Mouse (Mus musculus): ENCODE measurements at regions not wholly inside any gene's neighbourhood (a gene's known extent, or its start where the extent isn't known, plus 50 kb on each side); places are given as distances from the start of the nearest gene placed in this dataset.

- H3K4me1 ChIP-seq = no peaks in the 10 kb centered on the region
- no peaks in the 10 kb centered on the region for H3K36me3 ChIP-seq
- H3K9ac ChIP-seq = no peak overlapping the region
- H3K4me3 ChIP-seq = no peak overlapping the region
- H3K27me3 ChIP-seq = no peaks in the 10 kb centered on the region
- no peak overlapping the region for H3K27ac ChIP-seq
- H3K9me3 ChIP-seq = no peaks in the 10 kb centered on the region
- no peak overlapping the region for H3K4me2 ChIP-seq (replicated peaks)
- no peak for ATAC-seq (ENCODE audit: insufficient number of reproducible peaks, insufficient read depth, low FRiP score, low TSS enrichment)
- 42% methylated on average over 2 of the region's 2 CpGs for WGBS
These were observed 321.7 kb upstream of the Thsd7b start for GRCm38 (mm10) chr1:128951436-128951835.

DNA sequence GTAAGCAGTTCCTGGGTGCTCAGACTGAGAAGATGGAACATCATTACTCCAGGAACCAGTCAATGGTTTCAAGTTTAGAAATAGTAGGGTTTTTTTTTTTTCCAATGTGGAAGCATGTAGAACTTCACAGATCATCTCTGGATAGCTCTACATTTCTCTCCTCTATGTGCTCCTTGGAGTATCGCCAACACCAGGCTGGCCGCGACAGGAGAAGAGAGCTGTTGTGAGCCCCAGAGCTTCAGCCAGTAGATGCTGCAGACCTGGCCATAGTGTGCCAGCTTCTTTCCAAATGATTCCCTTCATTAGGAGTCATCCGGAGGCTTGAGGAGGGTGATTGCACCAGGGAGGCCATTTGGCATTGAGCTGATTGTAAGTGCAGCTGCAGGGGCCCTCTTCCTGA, 322.6 kb upstream of the Thsd7b start:
- WGBS = 85% methylated on average over 4 of the region's 4 CpGs
- Histone ChIP-seq H3K4me2 (replicated peaks) (no peak overlapping the region), H3K4me3 (no peak overlapping the region), H3K27ac (no peak overlapping the region), H3K36me3 (no peaks in the 10 kb centered on the region), H3K9ac (no peak overlapping the region), H3K9me3 (no peaks in the 10 kb centered on the region), H3K4me1 (no peaks in the 10 kb centered on the region), H3K27me3 (no peaks in the 10 kb centered on the region)
- ATAC-seq (ENCODE audit: insufficient number of reproducible peaks, insufficient read depth, low FRiP score, low TSS enrichment) = no peak

DNA sequence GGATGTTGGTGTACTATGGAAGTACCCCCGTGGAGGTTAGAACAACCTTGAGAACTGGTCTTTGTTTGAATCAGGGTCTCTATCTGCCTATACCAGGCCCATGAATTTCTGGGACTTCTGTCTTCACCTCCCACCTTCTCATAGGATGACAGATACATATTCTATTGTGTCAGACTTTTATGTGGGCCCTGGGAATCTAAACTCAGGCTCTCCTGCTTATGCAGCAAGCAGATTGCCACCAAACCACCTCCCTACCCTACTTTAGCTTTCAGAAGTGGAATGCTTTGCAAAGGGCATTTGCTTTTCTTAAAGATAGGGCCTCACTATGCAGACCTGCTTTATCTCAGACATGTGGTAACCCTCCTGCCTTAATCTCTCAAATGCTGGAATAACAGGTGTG, 322.7 kb upstream of the Cxcr4 start:
- H3K4me1 ChIP-seq = no peaks in the 10 kb centered on the region
- H3K4me3 ChIP-seq = no peak overlapping the region
- H3K4me2 ChIP-seq (replicated peaks) = no peak overlapping the region
- H3K27me3 ChIP-seq = no peaks in the 10 kb centered on the region
- H3K9ac ChIP-seq = no peak overlapping the region
- no peak overlapping the region for H3K27ac ChIP-seq
- ATAC-seq (ENCODE audit: insufficient number of reproducible peaks, insufficient read depth, low FRiP score, low TSS enrichment) = no peak
- no peaks in the 10 kb centered on the region for H3K36me3 ChIP-seq
- no peaks in the 10 kb centered on the region for H3K9me3 ChIP-seq
- 65% methylated on average over 1 of the region's 1 CpGs for WGBS

GRCm38 (mm10) chr1:128912532-128912931, 320.4 kb upstream of the Cxcr4 start:
- Histone ChIP-seq H3K36me3 (no peaks in the 10 kb centered on the region), H3K4me3 (no peak overlapping the region), H3K27me3 (no peaks in the 10 kb centered on the region), H3K9ac (no peak overlapping the region), H3K9me3 (no peaks in the 10 kb centered on the region), H3K27ac (no peak overlapping the region), H3K4me2 (replicated peaks) (no peak overlapping the region), H3K4me1 (no peaks in the 10 kb centered on the region)
- ATAC-seq (ENCODE audit: insufficient number of reproducible peaks, insufficient read depth, low FRiP score, low TSS enrichment) = no peak

DNA sequence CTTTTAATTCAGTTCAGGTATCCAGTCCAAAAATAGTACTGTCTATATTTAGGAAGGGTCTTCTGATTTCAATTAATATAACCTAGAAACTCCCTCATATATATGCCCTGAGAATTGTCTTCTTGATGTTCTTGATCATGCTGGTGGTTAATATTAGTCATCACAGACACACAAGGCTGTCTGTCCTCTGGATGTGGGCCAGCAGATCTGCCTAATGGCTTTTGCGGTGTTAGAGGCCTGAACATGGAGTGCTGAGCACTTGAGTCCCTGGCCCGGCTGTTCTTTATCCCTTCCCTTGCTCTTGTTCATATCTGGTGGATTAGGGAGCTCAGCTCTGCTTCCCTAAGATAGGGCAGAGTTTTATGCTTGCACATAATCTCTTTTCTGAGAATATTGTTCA, 315.5 kb upstream of the Cxcr4 start:
- WGBS = 90% methylated on average over 2 of the region's 2 CpGs
- Histone ChIP-seq H3K9ac (no peak overlapping the region), H3K4me2 (replicated peaks) (no peak overlapping the region), H3K27ac (no peak overlapping the region), H3K27me3 (no peaks in the 10 kb centered on the region), H3K4me3 (no peak overlapping the region), H3K36me3 (no peaks in the 10 kb centered on the region), H3K4me1 (no peaks in the 10 kb centered on the region), H3K9me3 (no peaks in the 10 kb centered on the region)
- ATAC-seq (ENCODE audit: insufficient number of reproducible peaks, insufficient read depth, low FRiP score, low TSS enrichment) = no peak

DNA sequence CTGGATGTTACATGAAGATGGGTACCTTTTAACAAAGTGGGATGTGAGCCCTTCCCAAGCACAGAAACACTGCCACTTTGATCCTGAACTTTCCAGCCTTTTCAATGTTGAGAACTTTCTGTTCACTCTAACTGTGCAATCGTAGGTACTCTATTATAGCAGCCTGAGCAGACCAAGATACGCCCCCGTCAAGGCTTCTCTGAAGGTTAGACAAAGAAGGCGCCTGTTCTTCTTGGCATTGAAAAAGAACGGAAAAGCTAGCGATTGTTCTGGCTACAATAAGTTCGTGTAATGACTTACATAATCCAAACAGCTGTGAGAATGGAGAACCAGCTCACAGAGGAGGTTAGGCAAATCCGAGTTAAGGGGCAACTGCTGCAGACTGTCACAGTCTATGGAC, 305.9 kb upstream of the Cxcr4 start:
- H3K27me3 ChIP-seq = no peaks in the 10 kb centered on the region
- no peak overlapping the region for H3K27ac ChIP-seq
- H3K36me3 ChIP-seq = no peaks in the 10 kb centered on the region
- H3K4me2 ChIP-seq (replicated peaks) = no peak overlapping the region
- no peak overlapping the region for H3K9ac ChIP-seq
- 74% methylated on average over 8 of the region's 8 CpGs for WGBS
- H3K4me3 ChIP-seq = no peak overlapping the region
- no peak for ATAC-seq (ENCODE audit: insufficient number of reproducible peaks, insufficient read depth, low FRiP score, low TSS enrichment)
- no peaks in the 10 kb centered on the region for H3K9me3 ChIP-seq
- no peaks in the 10 kb centered on the region for H3K4me1 ChIP-seq

DNA sequence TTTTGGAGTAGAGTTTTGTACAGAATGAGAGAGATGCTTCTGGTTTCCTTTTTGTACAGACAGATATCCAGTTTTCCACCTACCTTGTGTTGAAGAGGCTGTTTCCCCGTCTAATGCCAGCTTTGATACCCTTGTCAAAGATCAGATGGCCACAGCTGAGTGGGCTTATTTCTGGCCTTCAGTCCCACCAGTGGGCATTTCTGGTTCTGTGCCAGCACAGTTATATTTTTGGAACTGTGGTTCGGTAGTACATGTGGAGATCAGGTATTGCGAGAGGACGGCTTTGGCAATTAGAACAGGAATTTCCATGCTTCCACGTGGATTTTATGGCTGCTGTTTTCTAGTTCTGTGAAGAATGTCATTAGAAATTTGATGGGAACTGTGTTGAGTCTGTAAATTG, 302.5 kb upstream of the Cxcr4 start:
- no peak overlapping the region for H3K4me3 ChIP-seq
- H3K9ac ChIP-seq = no peak overlapping the region
- ATAC-seq (ENCODE audit: insufficient number of reproducible peaks, insufficient read depth, low FRiP score, low TSS enrichment) = no peak
- H3K4me1 ChIP-seq = no peaks in the 10 kb centered on the region
- no peaks in the 10 kb centered on the region for H3K9me3 ChIP-seq
- H3K36me3 ChIP-seq = no peaks in the 10 kb centered on the region
- H3K4me2 ChIP-seq (replicated peaks) = no peak overlapping the region
- no peak overlapping the region for H3K27ac ChIP-seq
- WGBS = 82% methylated on average over 5 of the region's 5 CpGs
- H3K27me3 ChIP-seq = no peaks in the 10 kb centered on the region

DNA sequence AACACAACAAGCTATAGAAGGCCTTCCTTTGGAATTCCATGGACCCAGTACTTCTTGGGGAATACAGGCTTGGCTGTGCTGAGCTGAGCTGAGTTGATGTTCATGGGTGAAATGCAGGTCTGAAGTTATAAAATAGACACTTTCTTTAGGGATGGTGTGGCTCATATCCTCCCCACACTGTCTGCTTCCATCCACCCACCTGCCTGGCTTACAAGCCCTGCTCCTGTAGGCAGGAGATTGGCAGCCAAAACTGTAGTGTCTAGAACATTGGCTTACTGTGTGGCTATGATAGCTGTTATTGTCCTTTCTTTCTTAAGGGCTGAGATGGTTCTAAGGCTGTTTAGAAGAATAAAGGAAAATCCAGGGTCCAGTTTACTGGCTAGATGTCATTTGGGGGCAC, 286.2 kb upstream of the Cxcr4 start:
- Histone ChIP-seq H3K9ac (no peak overlapping the region), H3K4me3 (no peak overlapping the region), H3K4me2 (replicated peaks) (no peak overlapping the region), H3K9me3 (no peaks in the 10 kb centered on the region), H3K27ac (no peak overlapping the region), H3K27me3 (no peaks in the 10 kb centered on the region), H3K4me1 (no peaks in the 10 kb centered on the region), H3K36me3 (no peaks in the 10 kb centered on the region)
- no peak for ATAC-seq (ENCODE audit: insufficient number of reproducible peaks, insufficient read depth, low FRiP score, low TSS enrichment)

GRCm38 (mm10) chr1:128875289-128875688, 283.2 kb upstream of the Cxcr4 start:
- Histone ChIP-seq H3K9me3 (no peaks in the 10 kb centered on the region), H3K9ac (no peak overlapping the region), H3K4me1 (no peaks in the 10 kb centered on the region), H3K36me3 (no peaks in the 10 kb centered on the region), H3K4me3 (no peak overlapping the region), H3K4me2 (replicated peaks) (no peak overlapping the region), H3K27me3 (no peaks in the 10 kb centered on the region), H3K27ac (no peak overlapping the region)
- WGBS = 12% methylated on average over 8 of the region's 8 CpGs
- ATAC-seq (ENCODE audit: insufficient number of reproducible peaks, insufficient read depth, low FRiP score, low TSS enrichment) = no peak

GRCm38 (mm10) chr1:128874190-128874589, 282.1 kb upstream of the Cxcr4 start:
- no peaks in the 10 kb centered on the region for H3K9me3 ChIP-seq
- 69% methylated on average over 11 of the region's 11 CpGs for WGBS
- no peak overlapping the region for H3K27ac ChIP-seq
- no peaks in the 10 kb centered on the region for H3K4me1 ChIP-seq
- ATAC-seq (ENCODE audit: insufficient number of reproducible peaks, insufficient read depth, low FRiP score, low TSS enrichment) = no peak
- no peak overlapping the region for H3K9ac ChIP-seq
- H3K36me3 ChIP-seq = no peaks in the 10 kb centered on the region
- H3K27me3 ChIP-seq = no peaks in the 10 kb centered on the region
- H3K4me3 ChIP-seq = no peak overlapping the region
- no peak overlapping the region for H3K4me2 ChIP-seq (replicated peaks)

- Histone ChIP-seq H3K27me3 (no peaks in the 10 kb centered on the region), H3K27ac (no peak overlapping the region), H3K4me3 (no peak overlapping the region), H3K4me2 (replicated peaks) (no peak overlapping the region), H3K9me3 (no peaks in the 10 kb centered on the region), H3K4me1 (no peaks in the 10 kb centered on the region), H3K9ac (no peak overlapping the region), H3K36me3 (no peaks in the 10 kb centered on the region)
- WGBS = 76% methylated on average over 3 of the region's 3 CpGs
- no peak for ATAC-seq (ENCODE audit: insufficient number of reproducible peaks, insufficient read depth, low FRiP score, low TSS enrichment)
These were observed 276.7 kb upstream of the Cxcr4 start for GRCm38 (mm10) chr1:128868761-128869160.

GRCm38 (mm10) chr1:128860537-128860936, 268.4 kb upstream of the Cxcr4 start:
- 3% methylated on average over 1 of the region's 1 CpGs for WGBS
- no peaks in the 10 kb centered on the region for H3K36me3 ChIP-seq
- H3K9ac ChIP-seq = no peak overlapping the region
- no peaks in the 10 kb centered on the region for H3K27me3 ChIP-seq
- H3K4me2 ChIP-seq (replicated peaks) = no peak overlapping the region
- no peaks in the 10 kb centered on the region for H3K9me3 ChIP-seq
- H3K27ac ChIP-seq = no peak overlapping the region
- ATAC-seq (ENCODE audit: insufficient number of reproducible peaks, insufficient read depth, low FRiP score, low TSS enrichment) = 0 out of 2 replicates have a peak, but pooled peaks have one; percentile 67
- H3K4me1 ChIP-seq = no peaks in the 10 kb centered on the region
- no peak overlapping the region for H3K4me3 ChIP-seq

- Histone ChIP-seq H3K36me3 (no peaks in the 10 kb centered on the region), H3K4me3 (no peak overlapping the region), H3K27ac (no peak overlapping the region), H3K4me1 (no peaks in the 10 kb centered on the region), H3K9me3 (no peaks in the 10 kb centered on the region), H3K4me2 (replicated peaks) (no peak overlapping the region), H3K27me3 (no peaks in the 10 kb centered on the region), H3K9ac (no peak overlapping the region)
- no peak for ATAC-seq (ENCODE audit: insufficient number of reproducible peaks, insufficient read depth, low FRiP score, low TSS enrichment)
- WGBS = 13% methylated on average over 7 of the region's 7 CpGs
These were observed 268.0 kb upstream of the Cxcr4 start for GRCm38 (mm10) chr1:128860094-128860493.

Measured in embryonic facial prominence, embryonic 12.5 days (tissue).